Mouse (Mus musculus): Measurements from ENCODE around the gene Gm47985. TPM values are rescaled to one million over a fixed set of nuclear protein-coding genes. Genes with fewer than 3 reads are reported as not detected.

The Gm47985 gene
- polyA plus RNA-seq, 2 experiments: 2.0 to 2.2 TPM

- WGBS (ENCODE audit: insufficient replicate concordance): 13% methylated on average over 8 of the region's 8 CpGs
- no peaks in the 10 kb centered on the region for H3K36me3 ChIP-seq (replicated peaks; ENCODE audit: control insufficient read depth, insufficient read depth, low read depth)
- H3K27me3 ChIP-seq (ENCODE audit: control insufficient read depth, insufficient read depth, low read length): no peaks in the 10 kb centered on the region
- no peak overlapping the region for H3K4me3 ChIP-seq (ENCODE audit: insufficient read depth in 1 of 2, low read depth in 2 of 2, low read length in 2 of 2)
- H3K9me3 ChIP-seq (ENCODE audit: control insufficient read depth, low read length): no peaks in the 10 kb centered on the region
- DNase-seq (ENCODE audit: low read depth in 3 of 3, low spot score in 3 of 3) (no peak), ATAC-seq (ENCODE audit: insufficient read depth) (0 out of 2 replicates have a peak, but pooled peaks have one; percentile 32)
- H3K4me2 ChIP-seq (ENCODE audit: low read depth): no peak overlapping the region
- peaks cover 8 to 20% of the 10 kb centered on the region in 2 experiments for H3K4me1 ChIP-seq (replicated peaks; ENCODE audit: control insufficient read depth in 2 of 2, insufficient read depth in 2 of 2, low read length in 1 of 2)
- no peak overlapping the region for H3K27ac ChIP-seq
- H3K9ac ChIP-seq (replicated peaks): no peak overlapping the region; the same call in 1 of the 2 replicates
- TF ChIP-seq EP300 (IDR thresholded peaks at IDR 0.05; ENCODE audit: low read depth) (no peak), CTCF (IDR thresholded peaks at IDR 0.05; ENCODE audit: low read depth) (no peak)
Observed at GRCm38 (mm10) chr1:151166031-151166430, 16.3 kb upstream of the Gm47985 start.

GRCm38 (mm10) chr1:151167297-151168047 is 14.9 kb upstream of the Gm47985 start:
- WGBS (ENCODE audit: insufficient replicate concordance): 33% methylated on average over 12 of the region's 12 CpGs
- ATAC-seq (ENCODE audit: insufficient read depth) (0 out of 2 replicates have a peak, but pooled peaks have one; percentile 5), DNase-seq (ENCODE audit: low read depth in 3 of 3, low spot score in 3 of 3) (no peak)
- TF ChIP-seq CTCF (IDR thresholded peaks at IDR 0.05; ENCODE audit: low read depth): no peak
- Histone ChIP-seq H3K36me3 (replicated peaks; ENCODE audit: control insufficient read depth, insufficient read depth, low read depth) (no peaks in the 10 kb centered on the region), H3K27me3 (ENCODE audit: control insufficient read depth, insufficient read depth, low read length) (no peaks in the 10 kb centered on the region), H3K4me3 (ENCODE audit: insufficient read depth in 1 of 2, low read depth in 2 of 2, low read length in 2 of 2) (no peak overlapping the region), H3K27ac (no peak overlapping the region), H3K4me2 (ENCODE audit: low read depth) (peak overlapping the region; percentile 15; the same call in 1 of the 2 replicates), H3K9ac (replicated peaks) (no peak overlapping the region), H3K4me1 (replicated peaks; ENCODE audit: control insufficient read depth in 2 of 2, insufficient read depth in 2 of 2, low read length in 1 of 2) (peaks cover 11 to 21% of the 10 kb centered on the region in 2 experiments), H3K9me3 (ENCODE audit: control insufficient read depth, low read length) (no peaks in the 10 kb centered on the region)

DNA sequence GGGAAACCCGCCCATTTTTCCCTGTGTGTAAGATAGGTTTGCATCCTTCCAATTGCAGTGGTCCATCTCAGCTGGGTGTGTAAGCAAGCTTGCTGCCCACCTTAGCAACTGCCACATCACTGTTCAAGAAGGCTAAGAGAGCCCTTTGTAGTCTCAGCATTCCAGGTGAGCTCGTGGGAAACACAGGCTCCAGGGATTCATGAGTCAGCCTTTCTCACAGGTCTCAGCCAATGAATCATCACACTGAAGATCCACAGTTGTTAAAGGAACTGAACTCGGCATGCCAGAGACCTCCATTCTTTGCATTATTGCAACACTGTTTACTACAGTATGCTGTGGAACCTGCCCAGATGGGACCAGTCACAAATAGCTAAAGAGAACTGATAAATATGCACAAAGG is 13.7 kb upstream of the Gm47985 start:
- H3K36me3 ChIP-seq (replicated peaks; ENCODE audit: control insufficient read depth, insufficient read depth, low read depth): no peaks in the 10 kb centered on the region
- no peak overlapping the region for H3K4me3 ChIP-seq (ENCODE audit: insufficient read depth in 1 of 2, low read depth in 2 of 2, low read length in 2 of 2)
- no peak for TF ChIP-seq EP300 (IDR thresholded peaks at IDR 0.05; ENCODE audit: low read depth)
- no peak for TF ChIP-seq CTCF (IDR thresholded peaks at IDR 0.05; ENCODE audit: low read depth)
- ATAC-seq (ENCODE audit: insufficient read depth) (no peak; the same call in 1 of the 2 replicates), DNase-seq (ENCODE audit: low read depth in 3 of 3, low spot score in 3 of 3) (no peak)
- 55% methylated on average over 3 of the region's 3 CpGs for WGBS (ENCODE audit: insufficient replicate concordance)
- no peak overlapping the region for H3K4me2 ChIP-seq (ENCODE audit: low read depth)
- H3K4me1 ChIP-seq (replicated peaks; ENCODE audit: control insufficient read depth in 2 of 2, insufficient read depth in 2 of 2, low read length in 1 of 2): peaks cover 11 to 21% of the 10 kb centered on the region in 2 experiments
- no peak overlapping the region for H3K9ac ChIP-seq (replicated peaks)
- no peaks in the 10 kb centered on the region for H3K9me3 ChIP-seq (ENCODE audit: control insufficient read depth, low read length)
- no peaks in the 10 kb centered on the region for H3K27me3 ChIP-seq (ENCODE audit: control insufficient read depth, insufficient read depth, low read length)
- no peak overlapping the region for H3K27ac ChIP-seq

- Histone ChIP-seq H3K4me1 (replicated peaks; ENCODE audit: control insufficient read depth in 2 of 2, insufficient read depth in 2 of 2, low read length in 1 of 2) (peaks cover 8 to 19% of the 10 kb centered on the region in 2 experiments), H3K27me3 (ENCODE audit: control insufficient read depth, insufficient read depth, low read length) (no peaks in the 10 kb centered on the region), H3K4me2 (ENCODE audit: low read depth) (no peak overlapping the region), H3K9me3 (ENCODE audit: control insufficient read depth, low read length) (no peaks in the 10 kb centered on the region), H3K36me3 (replicated peaks; ENCODE audit: control insufficient read depth, insufficient read depth, low read depth) (no peaks in the 10 kb centered on the region), H3K9ac (replicated peaks) (no peak overlapping the region), H3K4me3 (ENCODE audit: insufficient read depth in 1 of 2, low read depth in 2 of 2, low read length in 2 of 2) (no peak overlapping the region), H3K27ac (no peak overlapping the region)
- no peak for DNase-seq (ENCODE audit: low read depth in 3 of 3, low spot score in 3 of 3)
- no peak for TF ChIP-seq CTCF (IDR thresholded peaks at IDR 0.05; ENCODE audit: low read depth)
- TF ChIP-seq EP300 (IDR thresholded peaks at IDR 0.05; ENCODE audit: low read depth): no peak
- no peak for ATAC-seq (ENCODE audit: insufficient read depth)
- 51% methylated on average over 2 of the region's 2 CpGs for WGBS (ENCODE audit: insufficient replicate concordance)
Observed at GRCm38 (mm10) chr1:151171572-151172461, 10.5 kb upstream of the Gm47985 start.
